Mouse (Mus musculus) lung, embryonic 16.5 days (tissue): ENCODE measurements around the gene Tmem132b. TPM values are rescaled to one million over a fixed set of nuclear protein-coding genes. Genes with fewer than 3 reads are reported as not detected.
"Not testable (repeated sequence)": the region's sequence is repeated elsewhere in the genome, so short reads cannot be mapped to it uniquely, and the experiment has no call there.

Source experiments
- ATAC-seq: fragments of 200-750 bp; cut with Nextera tagmentation; 2 replicates; pipeline ENCODE4 v1.8.0; 2017; ENCODE audit warnings: low read depth, mild to moderate bottlenecking, moderate library complexity
- H3K27ac ChIP-seq: fragments of 300-500 bp; sonication (generic); 2 replicates; pipeline ENCODE4 v1.5.1; 2014; ENCODE audit warnings: mild to moderate bottlenecking, control low read depth, low read length
- H3K27me3 ChIP-seq: fragments of 300-500 bp; sonication (generic); 2 replicates; pipeline ENCODE4 v1.6.1; 2014; ENCODE audit warnings: low read depth, low read length, mixed read lengths; ENCODE audit not compliant: control insufficient read depth, insufficient read depth
- H3K36me3 ChIP-seq: fragments of 300-500 bp; sonication (generic); 2 replicates; pipeline ENCODE4 v1.6.1; 2014; ENCODE audit warnings: low read length; ENCODE audit not compliant: control insufficient read depth, insufficient read depth
- H3K4me1 ChIP-seq: fragments of 300-500 bp; sonication (generic); replicated peaks from 2 replicates; pipeline ENCODE4 v1.6.1; 2014; ENCODE audit warnings: low read length, mixed read lengths; ENCODE audit not compliant: control insufficient read depth, insufficient read depth
- H3K4me2 ChIP-seq: fragments of 300-500 bp; sonication (generic); 2 replicates; pipeline ENCODE4 v1.6.1; 2014; ENCODE audit warnings: low read depth, low read length, control low read depth
- H3K4me3 ChIP-seq: fragments of 300-500 bp; sonication (generic); 2 replicates; pipeline ENCODE4 v1.5.1; 2014; ENCODE audit warnings: mild to moderate bottlenecking, low read length, control low read depth
- H3K9ac ChIP-seq: fragments of 300-500 bp; sonication (generic); 2 replicates; pipeline ENCODE4 v1.6.1; 2014; ENCODE audit warnings: low read length, control low read depth
- H3K9me3 ChIP-seq: fragments of 300-500 bp; sonication (generic); 2 replicates; pipeline ENCODE4 v1.6.1; 2016; ENCODE audit warnings: low read length; ENCODE audit not compliant: control insufficient read depth
- WGBS: fragments of 180-500 bp; shearing (Covaris S2); extraction: QIAGEN DNeasy Blood & Tissue Kit; methylation state at CpG from one replicate; pipeline ENCODE4 v1.1.7; 2014; 5-methylcytosine and 5-hydroxymethylcytosine counted together
- polyA plus RNA-seq: library from polyadenylated mRNA; unstranded; fragments of >200 nt; fragmentation: Nextera tagmentation; extraction: Ambion mirVana; gene quantifications from 2 replicates; pipeline ENCODE4 v1.2.1, GENCODE M21; 2015

Gene Tmem132b
- not detected in 2 replicates for polyA plus RNA-seq

DNA sequence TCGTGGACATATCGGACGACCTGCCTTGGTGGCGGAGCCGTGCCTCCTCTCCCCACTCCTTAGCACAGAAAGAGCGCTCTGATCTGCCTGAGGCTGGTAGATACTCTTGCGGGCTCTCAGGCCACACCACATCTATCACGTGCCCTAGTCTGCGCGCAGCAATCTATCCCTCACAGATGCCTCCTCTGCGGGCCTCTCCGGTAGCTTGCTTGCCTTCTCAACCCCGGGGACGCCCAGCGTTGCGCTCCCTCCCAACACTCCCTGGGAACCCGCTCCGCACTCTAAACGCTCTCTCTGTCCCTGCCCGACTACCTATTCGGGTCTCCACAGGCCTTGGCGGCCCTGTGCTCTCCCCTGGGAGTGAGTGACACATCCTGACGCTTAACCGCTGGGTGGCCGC lies at the start of gene Tmem132b:
Gene Tmem132b, plus strand, starts transcription at position 141 of the 400 bp plus-strand sequence.
- H3K36me3 ChIP-seq: no peaks in the 10 kb centered on the region
- no peak within 1 kb of the TSS for H3K27ac ChIP-seq
- ATAC-seq: peak; percentile 10; the same call in 1 of the 2 replicates
- peak within 1 kb of the TSS; percentile 43 for H3K4me3 ChIP-seq
- peaks cover 8% of the 10 kb centered on the region; the same call in 1 of the 2 replicates for H3K4me1 ChIP-seq
- WGBS: under 1% methylated on average over 22 of the region's 25 CpGs
- H3K27me3 ChIP-seq: peaks cover 70% of the 10 kb centered on the region
- H3K4me2 ChIP-seq: peak within 1 kb of the TSS; percentile 76
- no peaks in the 10 kb centered on the region for H3K9me3 ChIP-seq
- peak within 1 kb of the TSS; percentile 27; the same call in 1 of the 2 replicates for H3K9ac ChIP-seq

DNA sequence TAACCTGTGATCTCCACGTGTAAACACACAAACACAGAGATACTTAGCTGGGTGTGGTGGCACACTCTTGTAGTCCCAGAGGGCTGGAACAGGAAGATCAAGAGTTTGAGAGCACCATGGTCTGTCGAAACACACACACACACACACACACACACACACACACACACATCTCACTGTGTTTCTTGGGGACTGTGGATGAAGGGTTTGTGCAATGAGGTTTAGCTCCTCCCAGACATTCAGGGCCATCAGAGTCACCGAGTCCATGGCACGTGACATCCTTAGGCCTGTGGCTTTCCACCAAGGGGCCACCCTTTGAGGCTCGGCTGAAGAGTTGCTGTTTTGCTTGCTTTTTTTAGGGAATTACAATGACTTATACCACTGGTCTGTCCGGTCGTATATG lies 49.1 kb upstream of the Tmem132b start:
- Histone ChIP-seq H3K4me3 (no peak overlapping the region), H3K9me3 (no peaks in the 10 kb centered on the region), H3K27me3 (no peaks in the 10 kb centered on the region), H3K4me2 (no peak overlapping the region), H3K36me3 (peaks cover 15% of the 10 kb centered on the region), H3K9ac (no peak overlapping the region), H3K4me1 (peaks cover 3% of the 10 kb centered on the region), H3K27ac (no peak overlapping the region)
- ATAC-seq: no peak
- 82% methylated on average over 7 of the region's 7 CpGs for WGBS

DNA sequence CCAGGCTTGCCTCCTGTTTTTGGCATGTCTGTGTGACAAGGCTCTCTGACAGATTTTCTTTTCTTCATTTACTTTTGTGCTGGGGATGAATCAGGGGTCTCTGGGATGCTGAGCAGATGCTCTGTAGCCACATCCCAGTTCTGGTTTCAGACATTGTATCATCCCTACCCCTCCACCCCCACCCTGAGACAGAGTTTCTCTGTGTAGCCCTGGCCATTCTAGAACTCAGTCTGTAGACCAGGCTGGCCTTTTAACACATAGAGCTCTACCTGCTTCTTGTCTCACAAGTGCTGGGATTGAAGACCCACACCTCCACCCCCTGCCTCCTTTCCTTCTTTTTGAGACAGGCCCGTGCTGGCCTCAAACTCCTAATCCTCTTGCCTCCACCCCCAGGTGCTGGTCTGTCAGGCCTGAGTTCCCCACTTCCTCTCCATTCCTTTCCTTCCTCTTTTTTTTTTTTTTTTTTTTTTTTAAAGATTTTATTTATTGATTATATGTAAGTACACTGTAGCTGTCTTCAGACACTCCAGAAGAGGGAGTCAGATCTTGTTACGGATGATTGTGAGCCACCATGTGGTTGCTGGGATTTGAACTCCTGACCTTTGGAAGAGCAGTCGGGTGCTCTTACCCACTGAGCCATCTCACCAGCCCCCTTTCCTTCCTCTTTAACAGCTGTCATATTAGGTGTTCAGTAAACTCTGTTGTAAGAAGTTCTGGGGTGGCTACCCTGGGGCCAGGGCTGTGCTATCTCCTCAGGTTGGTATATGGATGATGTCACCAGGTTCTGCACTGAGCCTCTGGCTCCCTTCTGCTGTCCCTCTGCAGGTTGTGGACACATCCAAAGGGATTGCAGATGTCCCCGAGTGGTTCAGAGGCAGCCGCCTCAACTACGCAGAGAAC lies 47.6 kb upstream of the Tmem132b start:
- no peaks in the 10 kb centered on the region for H3K4me1 ChIP-seq
- H3K27ac ChIP-seq: no peak overlapping the region
- no peak for ATAC-seq
- H3K36me3 ChIP-seq: peaks cover 15% of the 10 kb centered on the region
- no peaks in the 10 kb centered on the region for H3K9me3 ChIP-seq
- H3K4me3 ChIP-seq: no peak overlapping the region
- no peak overlapping the region for H3K4me2 ChIP-seq
- WGBS: 75% methylated on average over 5 of the region's 6 CpGs
- H3K27me3 ChIP-seq: no peaks in the 10 kb centered on the region
- no peak overlapping the region for H3K9ac ChIP-seq

DNA sequence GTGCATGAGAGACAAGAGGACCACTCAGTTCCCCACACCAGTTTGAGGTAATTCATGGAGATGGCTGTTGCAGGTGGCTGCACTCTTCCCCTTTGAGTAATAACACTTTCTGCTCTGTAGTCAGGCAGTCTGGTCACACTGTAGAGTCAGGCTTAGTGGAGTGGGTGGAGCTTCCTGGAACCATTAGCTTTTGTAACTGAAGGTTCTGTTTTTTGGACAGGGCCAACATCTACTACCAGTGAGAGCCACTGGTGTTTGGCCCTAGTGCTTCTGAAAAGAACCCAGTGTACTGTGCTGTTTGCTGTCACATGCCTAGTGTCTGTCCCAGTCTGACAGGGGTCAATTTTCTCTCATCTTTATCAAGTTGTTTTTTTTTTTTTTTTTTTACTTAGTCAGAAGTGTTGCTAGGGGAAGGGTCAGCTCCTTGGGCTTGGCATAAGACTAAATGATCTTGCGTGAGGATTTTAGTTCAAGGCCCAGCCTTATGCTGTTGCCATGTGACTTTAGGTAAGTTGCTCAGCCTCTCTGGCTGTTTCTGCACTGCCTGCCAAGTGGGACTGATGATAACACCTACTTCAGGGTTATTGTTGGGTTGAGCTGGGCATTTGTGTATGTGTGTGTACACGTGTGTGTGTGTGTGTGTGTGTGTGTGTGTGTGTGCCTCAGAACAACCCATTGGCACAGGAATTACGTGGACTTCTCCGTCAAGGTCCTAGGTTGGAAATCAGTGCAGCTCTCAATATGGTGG lies 46.4 kb upstream of the Tmem132b start:
- H3K36me3 ChIP-seq: peaks cover 18% of the 10 kb centered on the region
- H3K27me3 ChIP-seq: no peaks in the 10 kb centered on the region
- 92% methylated on average over 4 of the region's 4 CpGs for WGBS
- no peak overlapping the region for H3K27ac ChIP-seq
- no peaks in the 10 kb centered on the region for H3K9me3 ChIP-seq
- no peak overlapping the region for H3K4me2 ChIP-seq
- H3K9ac ChIP-seq: no peak overlapping the region
- no peaks in the 10 kb centered on the region for H3K4me1 ChIP-seq
- H3K4me3 ChIP-seq: no peak overlapping the region
- ATAC-seq: no peak

DNA sequence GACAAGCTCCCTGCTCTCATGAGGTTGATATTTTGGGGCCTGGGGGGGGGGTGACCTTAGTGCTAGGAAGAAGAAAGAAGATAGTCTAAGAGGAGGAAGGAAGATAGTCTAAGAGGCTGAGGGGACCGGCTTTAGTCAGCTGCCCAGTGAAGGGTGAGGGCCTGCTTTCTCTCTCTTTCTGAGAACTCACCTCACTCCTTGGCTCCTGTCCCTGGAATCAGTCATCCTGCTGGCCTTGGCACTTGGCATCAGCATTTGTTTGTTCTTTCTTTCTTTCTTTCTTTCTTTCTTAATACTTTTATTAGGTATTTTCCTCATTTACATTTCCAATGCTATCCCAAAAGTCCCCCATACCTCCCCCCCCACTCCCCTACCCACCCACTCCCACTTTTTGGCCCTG lies 45.5 kb upstream of the Tmem132b start:
- no peak overlapping the region for H3K9ac ChIP-seq
- no peaks in the 10 kb centered on the region for H3K9me3 ChIP-seq
- H3K4me3 ChIP-seq: no peak overlapping the region
- peaks cover 18% of the 10 kb centered on the region for H3K36me3 ChIP-seq
- no peaks in the 10 kb centered on the region for H3K27me3 ChIP-seq
- no peak overlapping the region for H3K27ac ChIP-seq
- ATAC-seq: no peak
- H3K4me1 ChIP-seq: no peaks in the 10 kb centered on the region
- no peak overlapping the region for H3K4me2 ChIP-seq
- WGBS: 59% methylated on average over 1 of the region's 1 CpGs

DNA sequence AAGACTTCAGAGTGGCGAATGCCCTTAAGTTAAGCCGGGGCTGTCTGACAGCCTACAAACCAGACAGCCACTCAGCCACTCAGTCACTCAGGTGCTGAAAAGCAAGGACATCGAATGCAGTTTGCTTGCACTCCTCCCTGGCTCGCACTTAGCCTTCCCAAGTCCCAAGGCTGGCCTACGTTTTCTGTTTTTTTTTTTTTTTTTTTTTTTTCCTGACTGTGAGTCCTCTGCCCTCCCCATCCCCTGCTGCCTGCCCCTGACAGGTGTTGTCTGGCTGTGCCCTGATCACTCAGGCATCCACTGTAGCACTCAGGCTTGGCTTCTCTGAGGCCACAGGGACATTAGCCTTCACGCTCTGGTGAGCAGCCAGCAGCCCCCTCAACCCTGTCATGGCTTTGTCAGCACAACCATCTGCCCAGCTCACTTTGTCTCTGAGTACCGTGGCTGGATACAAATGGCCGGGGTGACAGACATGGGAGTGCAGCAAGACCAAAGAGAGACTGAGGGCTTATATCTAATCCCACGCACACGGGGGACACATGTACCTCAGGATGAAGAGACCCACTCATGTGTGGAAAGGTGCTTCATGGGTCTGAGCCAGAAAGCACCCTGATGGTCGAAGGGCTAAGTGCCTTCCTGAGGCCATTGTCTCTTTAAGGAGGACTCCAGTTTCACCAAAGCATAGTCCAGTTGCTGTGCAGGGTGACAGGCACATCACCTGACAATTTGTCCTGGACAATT lies 44.0 kb upstream of the Tmem132b start:
- Histone ChIP-seq H3K27ac (no peak overlapping the region), H3K36me3 (peaks cover 18% of the 10 kb centered on the region)
- ATAC-seq: no peak

DNA sequence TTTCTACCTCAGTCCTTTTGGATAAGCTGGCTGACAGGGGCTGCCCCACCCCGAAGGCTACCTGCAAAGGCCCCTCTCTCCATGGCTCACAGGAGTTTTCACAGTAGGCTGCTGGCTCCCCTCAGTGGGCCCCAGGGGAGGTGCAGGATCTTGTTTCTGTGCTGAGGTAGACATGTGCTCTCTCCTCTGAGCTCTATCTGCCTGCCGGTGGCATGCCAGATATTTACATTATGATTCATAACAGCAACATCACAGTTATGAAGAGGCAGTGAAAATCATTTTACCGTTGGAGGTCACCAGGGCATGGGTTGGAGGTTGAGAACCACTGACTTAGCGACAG lies 43.5 kb upstream of the Tmem132b start:
- 34% methylated on average over 4 of the region's 4 CpGs for WGBS
- no peaks in the 10 kb centered on the region for H3K4me1 ChIP-seq
- ATAC-seq: no peak
- H3K4me2 ChIP-seq: no peak overlapping the region
- H3K27ac ChIP-seq: no peak overlapping the region
- no peaks in the 10 kb centered on the region for H3K27me3 ChIP-seq
- peaks cover 15% of the 10 kb centered on the region for H3K36me3 ChIP-seq
- H3K9ac ChIP-seq: no peak overlapping the region
- no peak overlapping the region for H3K4me3 ChIP-seq
- H3K9me3 ChIP-seq: no peaks in the 10 kb centered on the region

More for the DNA sequence above, 44.0 kb upstream of the Tmem132b start:
- WGBS: 75% methylated on average over 11 of the region's 11 CpGs
- no peaks in the 10 kb centered on the region for H3K27me3 ChIP-seq
- no peaks in the 10 kb centered on the region for H3K9me3 ChIP-seq
- H3K4me2 ChIP-seq: no peak overlapping the region
- no peak overlapping the region for H3K4me3 ChIP-seq
- H3K4me1 ChIP-seq: no peaks in the 10 kb centered on the region
- H3K9ac ChIP-seq: no peak overlapping the region

DNA sequence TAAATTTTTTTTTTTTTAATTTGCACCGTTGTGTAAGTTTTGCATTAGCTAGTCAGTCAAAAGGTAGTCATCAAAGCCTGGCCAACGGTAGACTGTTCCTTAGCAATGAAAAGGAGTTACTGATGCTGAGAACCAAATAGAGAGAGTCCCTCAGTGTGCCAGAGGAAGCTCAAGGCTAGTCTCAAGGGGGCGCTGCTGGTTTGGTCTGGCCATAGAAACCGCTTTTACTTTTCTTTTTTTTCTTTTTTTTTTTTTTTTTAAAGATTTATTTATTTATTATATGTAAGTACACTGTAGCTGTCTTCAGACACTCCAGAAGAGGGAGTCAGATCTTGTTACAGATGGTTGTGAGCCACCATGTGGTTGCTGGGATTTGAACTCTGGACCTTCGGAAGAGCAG lies 42.6 kb upstream of the Tmem132b start:
- not testable (repeated sequence) for H3K9ac ChIP-seq

DNA sequence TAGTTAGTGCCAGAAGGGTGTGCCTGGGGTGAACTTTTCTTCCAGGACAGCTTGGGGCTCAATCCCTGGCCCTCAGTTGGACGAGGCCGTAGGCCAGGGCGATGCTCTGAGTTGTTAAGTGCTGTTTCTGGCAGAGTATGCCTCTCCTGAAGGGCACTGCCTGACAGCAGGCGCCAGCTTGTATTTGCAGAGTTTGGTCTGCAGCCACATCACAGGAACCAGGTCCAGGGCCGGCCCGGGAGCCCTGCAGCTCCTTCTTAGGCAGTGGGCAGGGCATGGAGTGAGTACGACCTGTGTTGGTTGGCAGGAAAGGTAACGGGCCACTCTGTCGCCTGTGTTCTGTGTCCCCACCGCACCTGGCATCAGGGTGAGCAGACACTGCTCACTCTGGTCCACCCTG lies 40.5 kb upstream of the Tmem132b start:
- Histone ChIP-seq H3K27ac (no peak overlapping the region), H3K4me2 (no peak overlapping the region), H3K9ac (no peak overlapping the region), H3K27me3 (no peaks in the 10 kb centered on the region), H3K4me1 (no peaks in the 10 kb centered on the region), H3K4me3 (no peak overlapping the region), H3K36me3 (peaks cover 3% of the 10 kb centered on the region; the same call in 1 of the 2 replicates), H3K9me3 (no peaks in the 10 kb centered on the region)
- no peak for ATAC-seq
- WGBS: 81% methylated on average over 10 of the region's 10 CpGs

More for the DNA sequence above, 42.6 kb upstream of the Tmem132b start:
- peaks cover 10% of the 10 kb centered on the region for H3K36me3 ChIP-seq
- not testable (repeated sequence) for H3K27ac ChIP-seq, H3K4me3 ChIP-seq, H3K27me3 ChIP-seq, H3K4me1 ChIP-seq, ATAC-seq, H3K4me2 ChIP-seq, H3K9me3 ChIP-seq
- WGBS: 87% methylated on average over 5 of the region's 5 CpGs
